Mouse (Mus musculus): ENCODE data around the gene Slc12a8. TPM values are rescaled to one million over a fixed set of nuclear protein-coding genes. Genes with fewer than 3 reads are reported as not detected.

Gene Slc12a8
- total and polyA plus RNA-seq, 3 experiments, result 12.2 to 17.4 (median 16.5) TPM

GRCm38 (mm10) chr16:33624586-33624985 lies 107.5 kb downstream of the Slc12a8 start:
- Histone ChIP-seq H3K27me3 (replicated peaks) (no peaks in the 10 kb centered on the region), H3K9me3 (replicated peaks; ENCODE audit: low read length) (peaks cover 3% of the 10 kb centered on the region), H3K9ac (ENCODE audit: insufficient read depth, low read depth) (no peak overlapping the region), H3K4me3 (replicated peaks in 1 of 3; ENCODE audit: low read depth in 2 of 3, low read length in 2 of 3, poor library complexity in 1 of 3) (no peak overlapping the region), H3K36me3 (replicated peaks in 1 of 2; ENCODE audit: control insufficient read depth in 1 of 2, insufficient read depth in 1 of 2, low read length in 1 of 2) (peaks cover 12 to 75% of the 10 kb centered on the region in 2 experiments), H3K27ac (ENCODE audit: insufficient read depth, low read depth) (no peak overlapping the region), H3K4me1 (ENCODE audit: control insufficient read depth in 1 of 2, insufficient read depth in 2 of 2) (peaks cover 0 to 18% of the 10 kb centered on the region in 2 experiments; a peak in 2 of 4 replicates), H3K79me2 (replicated peaks; ENCODE audit: control insufficient read depth, extremely low read depth, insufficient read depth, poor library complexity, severe bottlenecking) (no peaks in the 10 kb centered on the region), H3K4me2 (ENCODE audit: insufficient read depth, low read depth, poor library complexity, severe bottlenecking) (no peak overlapping the region)
- dilution Hi-C loops (cut with MboI; ENCODE audit: extremely low pct_ligation_motif_present, extremely low pct_unique_long_range_greater_than_20kb, low sequenced_read_pairs) (no loop called here), in situ Hi-C loops (cut with MboI; ENCODE audit: low pct_ligation_motif_present, low pct_unique_long_range_greater_than_20kb, low sequenced_read_pairs) (no loop called here)
- DNase-seq (ENCODE audit: extremely low read depth), result no peak
- TF ChIP-seq ELF1 (IDR thresholded peaks at IDR 0.05; ENCODE audit: low read depth, low read length) (no peak), ZKSCAN1 (IDR thresholded peaks at IDR 0.05; ENCODE audit: borderline replicate concordance, low read depth, low read length) (no peak), IRF4 (IDR thresholded peaks at IDR 0.05; ENCODE audit: low read depth, low read length) (no peak)

- Histone ChIP-seq H3K27me3 (replicated peaks) (no peaks in the 10 kb centered on the region), H3K79me2 (replicated peaks; ENCODE audit: control insufficient read depth, extremely low read depth, insufficient read depth, poor library complexity, severe bottlenecking) (no peaks in the 10 kb centered on the region), H3K36me3 (replicated peaks in 1 of 2; ENCODE audit: control insufficient read depth in 1 of 2, insufficient read depth in 1 of 2, low read length in 1 of 2) (peaks cover 10 to 55% of the 10 kb centered on the region in 2 experiments), H3K9me3 (replicated peaks; ENCODE audit: low read length) (no peaks in the 10 kb centered on the region), H3K4me1 (ENCODE audit: control insufficient read depth in 1 of 2, insufficient read depth in 2 of 2) (peaks cover 0 to 9% of the 10 kb centered on the region in 2 experiments; a peak in 1 of 4 replicates), H3K27ac (ENCODE audit: insufficient read depth, low read depth) (no peak overlapping the region), H3K9ac (ENCODE audit: insufficient read depth, low read depth) (no peak overlapping the region), H3K4me3 (replicated peaks in 1 of 3; ENCODE audit: low read depth in 2 of 3, low read length in 2 of 3, poor library complexity in 1 of 3) (no peak overlapping the region), H3K4me2 (ENCODE audit: insufficient read depth, low read depth, poor library complexity, severe bottlenecking) (no peak overlapping the region)
- in situ Hi-C loops (cut with MboI; ENCODE audit: low pct_ligation_motif_present, low pct_unique_long_range_greater_than_20kb, low sequenced_read_pairs), result no loop called here
- DNase-seq (ENCODE audit: extremely low read depth), result no peak
- no peak for TF ChIP-seq CHD2 (IDR thresholded peaks at IDR 0.05; ENCODE audit: low read length)
- no peak for TF ChIP-seq GABPA (IDR thresholded peaks at IDR 0.05; ENCODE audit: insufficient replicate concordance, low read depth, low read length)
- no peak for TF ChIP-seq ZKSCAN1 (IDR thresholded peaks at IDR 0.05; ENCODE audit: borderline replicate concordance, low read depth, low read length)
- no peak for TF ChIP-seq IRF4 (IDR thresholded peaks at IDR 0.05; ENCODE audit: low read depth, low read length)
- TF ChIP-seq EP300 (IDR thresholded peaks at IDR 0.05; ENCODE audit: low read length), result no peak
- TF ChIP-seq ZC3H11A (IDR thresholded peaks at IDR 0.05; ENCODE audit: low read depth, low read length), result no peak
- no peak for TF ChIP-seq RCOR1 (conservative IDR thresholded peaks at IDR 0.05; ENCODE audit: low read depth, low read length)
- no peak for TF ChIP-seq POLR2A (IDR thresholded peaks at IDR 0.05; ENCODE audit: low read depth, low read length)
- TF ChIP-seq POLR2AphosphoS2 (IDR thresholded peaks at IDR 0.05; ENCODE audit: low read depth, low read length), result no peak
- no peak for TF ChIP-seq SIN3A (IDR thresholded peaks at IDR 0.05; ENCODE audit: low read length)
- TF ChIP-seq BHLHE40 (IDR thresholded peaks at IDR 0.05; ENCODE audit: low read depth, low read length), result no peak
- TF ChIP-seq SMC3 (IDR thresholded peaks at IDR 0.05; ENCODE audit: low read depth, low read length), result no peak
- no peak for TF ChIP-seq TBP (conservative IDR thresholded peaks at IDR 0.05; ENCODE audit: low read depth, low read length)
- TF ChIP-seq MAX (IDR thresholded peaks at IDR 0.05; ENCODE audit: low read length), result no peak
- TF ChIP-seq USF1 (IDR thresholded peaks at IDR 0.05; ENCODE audit: low read depth, low read length), result no peak
- no peak for TF ChIP-seq CTCF (conservative IDR thresholded peaks at IDR 0.05 in 1 of 2, IDR thresholded peaks at IDR 0.05 in 1 of 2; ENCODE audit: low read depth in 2 of 2, low read length in 2 of 2)
- TF ChIP-seq NRF1 (IDR thresholded peaks at IDR 0.05; ENCODE audit: low read depth, low read length), result no peak
- dilution Hi-C loops (cut with MboI; ENCODE audit: extremely low pct_ligation_motif_present, extremely low pct_unique_long_range_greater_than_20kb, low sequenced_read_pairs), result no loop called here
Measured at GRCm38 (mm10) chr16:33629539-33629938, 112.4 kb downstream of the Slc12a8 start.
